Mouse (Mus musculus) gastrocnemius, postnatal 36 days (tissue): ENCODE measurements around the gene Dhx58. TPM values are rescaled to one million over a fixed set of nuclear protein-coding genes. Genes with fewer than 3 reads are reported as not detected.
A peak's percentile ranks its signal among the peaks of the same experiment; 100 is the strongest.

Experiments
- DNase-seq, 2 experiments: peaks; one replicate each; pipeline ENCODE4 v3.0.0; 2022
- intact Hi-C: fragments of 180-260 bp; cut with DNase I; formaldehyde crosslinking; loops from one replicate; pipeline ENCODE4 v1.15.1; 2025
- long read RNA-seq, 2 experiments: library from polyadenylated mRNA; stranded (forward); transcript quantifications; one replicate each; pipeline ENCODE4 v2.0.0; 2021
- total RNA-seq, 2 experiments: library from RNA; stranded (reverse); gene quantifications; 2 replicates each; pipeline ENCODE4 v1.2.3; 2021

Dhx58 gene
- 1 to 10 TPM; 1.0 to 1.1 TPM for total RNA-seq
- long read RNA-seq, experiment 1 = 0 reads
- long read RNA-seq, experiment 2 = 0 reads

GRCm38 (mm10) chr11:100703851-100704531, at the start of gene Dhx58:
Dhx58 (minus strand) TSS chr11:100704271.
- intact Hi-C loops = loop anchor here (2.0 kb wide), 1 partner anchor 133 kb away; no protein-coding TSS in a partner anchor
- no peak for DNase-seq

- DNase-seq = no peak
- intact Hi-C loops = no loop called here
Measured at GRCm38 (mm10) chr11:100752294-100752693, 48.2 kb upstream of the Dhx58 start.

- intact Hi-C loops = no loop called here
- no peak for DNase-seq
Measured at GRCm38 (mm10) chr11:100750127-100750526, 46.1 kb upstream of the Dhx58 start.

GRCm38 (mm10) chr11:100749469-100749868, 45.4 kb upstream of the Dhx58 start:
- intact Hi-C loops = loop anchor here (10.0 kb wide), 1 partner anchor 315 kb away; no protein-coding TSS in a partner anchor
- DNase-seq = no peak

GRCm38 (mm10) chr11:100748620-100749019, 44.5 kb upstream of the Dhx58 start:
- no peak for DNase-seq
- intact Hi-C loops = loop anchor here (10.0 kb wide), 1 partner anchor 316 kb away; no protein-coding TSS in a partner anchor

GRCm38 (mm10) chr11:100747114-100747513, 43.0 kb upstream of the Dhx58 start:
- intact Hi-C loops = loop anchor here (10.0 kb wide), 1 partner anchor 318 kb away; no protein-coding TSS in a partner anchor
- no peak for DNase-seq

GRCm38 (mm10) chr11:100746546-100746945, 42.5 kb upstream of the Dhx58 start:
- no peak for DNase-seq
- intact Hi-C loops = loop anchor here (10.0 kb wide), 1 partner anchor 318 kb away; no protein-coding TSS in a partner anchor

GRCm38 (mm10) chr11:100745085-100745484, 41.0 kb upstream of the Dhx58 start:
- no peak for DNase-seq

GRCm38 (mm10) chr11:100741348-100741747, 37.3 kb upstream of the Dhx58 start:
- DNase-seq = peak; percentile 49 to 58
- intact Hi-C loops = loop anchor here (10.0 kb wide), 1 partner anchor 323 kb away; no protein-coding TSS in a partner anchor

More at GRCm38 (mm10) chr11:100745085-100745484, 41.0 kb upstream of the Dhx58 start:
- intact Hi-C loops = loop anchor here (2.0 to 10.0 kb wide), 2 partner anchors 14 to 320 kb away; partner anchors contain the start of gene Kcnh4

GRCm38 (mm10) chr11:100738749-100739148, 34.7 kb upstream of the Dhx58 start:
- intact Hi-C loops = no loop called here

GRCm38 (mm10) chr11:100738066-100738604, 34.1 kb upstream of the Dhx58 start, which contains the start of gene Rab5c:
Rab5c (minus strand) TSS chr11:100738215.
- DNase-seq = peak; percentile 94 to 98
- intact Hi-C loops = no loop called here

More at GRCm38 (mm10) chr11:100738749-100739148, 34.7 kb upstream of the Dhx58 start:
- no peak for DNase-seq

GRCm38 (mm10) chr11:100737105-100737733, 33.1 kb upstream of the Dhx58 start:
- intact Hi-C loops = no loop called here
- DNase-seq = no peak

- intact Hi-C loops = no loop called here
- DNase-seq = no peak
Measured at GRCm38 (mm10) chr11:100736746-100737080, 32.6 kb upstream of the Dhx58 start.

- no peak for DNase-seq
Measured at GRCm38 (mm10) chr11:100735954-100736745, 32.1 kb upstream of the Dhx58 start.

GRCm38 (mm10) chr11:100735134-100735865, 31.2 kb upstream of the Dhx58 start:
- no peak for DNase-seq
- intact Hi-C loops = no loop called here

More at GRCm38 (mm10) chr11:100735954-100736745, 32.1 kb upstream of the Dhx58 start:
- intact Hi-C loops = no loop called here

GRCm38 (mm10) chr11:100730477-100731205, 26.6 kb upstream of the Dhx58 start:
- intact Hi-C loops = no loop called here
- no peak for DNase-seq

GRCm38 (mm10) chr11:100729976-100730375, 25.9 kb upstream of the Dhx58 start:
- intact Hi-C loops = no loop called here
- DNase-seq = no peak

GRCm38 (mm10) chr11:100728601-100729000, 24.5 kb upstream of the Dhx58 start:
- intact Hi-C loops = no loop called here
- no peak for DNase-seq

GRCm38 (mm10) chr11:100727201-100727600, 23.1 kb upstream of the Dhx58 start:
- intact Hi-C loops = no loop called here
- no peak for DNase-seq
